Mouse (Mus musculus) kidney, embryonic 14.5 days (tissue): ENCODE measurements around the gene Osr1. TPM values are rescaled to one million over a fixed set of nuclear protein-coding genes. Genes with fewer than 3 reads are reported as not detected.

Source experiments
- ATAC-seq: fragments of 200-750 bp; cut with Nextera tagmentation; 2 replicates; pipeline ENCODE4 v1.8.0; 2017; ENCODE audit warnings: moderate number of reproducible peaks, mild to moderate bottlenecking, moderate TSS enrichment, moderate library complexity; ENCODE audit not compliant: low FRiP score, low TSS enrichment
- H3K27ac ChIP-seq: fragments of 300-500 bp; sonication (generic); 2 replicates; pipeline ENCODE4 v1.5.1; 2014; ENCODE audit warnings: low read depth, mild to moderate bottlenecking, low read length, moderate library complexity, mixed read lengths
- H3K27me3 ChIP-seq: fragments of 300-500 bp; sonication (generic); 2 replicates; pipeline ENCODE4 v1.6.1; 2014; ENCODE audit warnings: mild to moderate bottlenecking, low read length; ENCODE audit not compliant: control insufficient read depth, insufficient read depth
- H3K36me3 ChIP-seq: fragments of 300-500 bp; sonication (generic); 2 replicates; pipeline ENCODE4 v1.6.1; 2014; ENCODE audit warnings: low read length, mixed read lengths; ENCODE audit not compliant: control insufficient read depth, insufficient read depth
- H3K4me1 ChIP-seq: fragments of 300-500 bp; sonication (generic); 2 replicates; pipeline ENCODE4 v1.6.1; 2014; ENCODE audit warnings: low read length, mixed read lengths; ENCODE audit not compliant: control insufficient read depth, insufficient read depth
- H3K4me2 ChIP-seq: fragments of 300-500 bp; sonication (generic); replicated peaks from 2 replicates; pipeline ENCODE4 v1.6.1; 2014; ENCODE audit warnings: low read depth, mild to moderate bottlenecking, low read length
- H3K4me3 ChIP-seq: fragments of 300-500 bp; sonication (generic); 2 replicates; pipeline ENCODE4 v1.5.1; 2014; ENCODE audit warnings: mild to moderate bottlenecking, low read length
- H3K9ac ChIP-seq: fragments of 300-500 bp; sonication (generic); 2 replicates; pipeline ENCODE4 v1.6.1; 2014; ENCODE audit warnings: low read depth, mild to moderate bottlenecking, low read length, moderate library complexity
- H3K9me3 ChIP-seq: fragments of 300-500 bp; sonication (generic); 2 replicates; pipeline ENCODE4 v1.6.1; 2016; ENCODE audit warnings: low read length; ENCODE audit not compliant: control insufficient read depth
- WGBS: fragments of 180-500 bp; shearing (Covaris S2); extraction: QIAGEN DNeasy Blood & Tissue Kit; methylation state at CpG from one replicate; pipeline ENCODE4 v1.1.7; 2014; 5-methylcytosine and 5-hydroxymethylcytosine counted together
- polyA plus RNA-seq: library from polyadenylated mRNA; unstranded; fragments of >200 nt; fragmentation: Nextera tagmentation; extraction: Ambion mirVana; gene quantifications from 2 replicates; pipeline ENCODE4 v1.2.1, GENCODE M21; 2014

The Osr1 gene
- 35.0 and 47.2 TPM in 2 replicates for polyA plus RNA-seq

- H3K4me2 ChIP-seq = peak within 1 kb of the TSS; percentile 62
- H3K9ac ChIP-seq = peak within 1 kb of the TSS; percentile 2; the same call in 1 of the 2 replicates
- 0% methylated on average over 15 of the region's 15 CpGs for WGBS
- no peaks in the 10 kb centered on the region for H3K9me3 ChIP-seq
- peaks cover 16% of the 10 kb centered on the region for H3K27me3 ChIP-seq
- H3K27ac ChIP-seq = no peak within 1 kb of the TSS
- peak within 1 kb of the TSS; percentile 41 for H3K4me3 ChIP-seq
- H3K4me1 ChIP-seq = peaks cover 8% of the 10 kb centered on the region
- H3K36me3 ChIP-seq = no peaks in the 10 kb centered on the region
- peak; percentile 17; the same call in 1 of the 2 replicates for ATAC-seq
These were observed at the start of gene Osr1 for GRCm38 (mm10) chr12:9569971-9570370. Gene Osr1, plus strand, starts transcription at chr12:9570116.

GRCm38 (mm10) chr12:9550328-9550727 is 19.6 kb upstream of the Osr1 start:
- H3K27ac ChIP-seq = no peak overlapping the region

GRCm38 (mm10) chr12:9564956-9565355 is 5.0 kb upstream of the Osr1 start:
- ATAC-seq = no peak

More at GRCm38 (mm10) chr12:9550328-9550727, 19.6 kb upstream of the Osr1 start:
- H3K9me3 ChIP-seq = no peaks in the 10 kb centered on the region
- no peaks in the 10 kb centered on the region for H3K4me1 ChIP-seq
- WGBS = 87% methylated on average over 2 of the region's 2 CpGs
- no peak overlapping the region for H3K4me3 ChIP-seq
- no peak for ATAC-seq
- H3K4me2 ChIP-seq = no peak overlapping the region
- no peaks in the 10 kb centered on the region for H3K27me3 ChIP-seq
- H3K36me3 ChIP-seq = no peaks in the 10 kb centered on the region
- H3K9ac ChIP-seq = no peak overlapping the region

GRCm38 (mm10) chr12:9570496-9570995 is 630 bp downstream of the Osr1 start:
- no peak for ATAC-seq
- H3K9ac ChIP-seq = peak overlapping the region; percentile 2; the same call in 1 of the 2 replicates
- peaks cover 16% of the 10 kb centered on the region for H3K27me3 ChIP-seq

More at GRCm38 (mm10) chr12:9564956-9565355, 5.0 kb upstream of the Osr1 start:
- Histone ChIP-seq H3K27ac (no peak overlapping the region), H3K36me3 (no peaks in the 10 kb centered on the region), H3K27me3 (no peaks in the 10 kb centered on the region), H3K9ac (no peak overlapping the region), H3K4me3 (no peak overlapping the region), H3K4me1 (no peaks in the 10 kb centered on the region), H3K4me2 (no peak overlapping the region), H3K9me3 (no peaks in the 10 kb centered on the region)
- 83% methylated on average over 3 of the region's 3 CpGs for WGBS

GRCm38 (mm10) chr12:9571276-9571940 is 1.5 kb downstream of the Osr1 start:
- H3K9me3 ChIP-seq = no peaks in the 10 kb centered on the region
- 11% methylated on average over 13 of the region's 13 CpGs for WGBS
- no peaks in the 10 kb centered on the region for H3K36me3 ChIP-seq
- no peak overlapping the region for H3K9ac ChIP-seq
- no peak for ATAC-seq
- peak overlapping the region; percentile 62; the same call in 1 of the 2 replicates for H3K4me2 ChIP-seq
- no peak overlapping the region for H3K27ac ChIP-seq
- H3K4me3 ChIP-seq = no peak overlapping the region
- H3K4me1 ChIP-seq = peaks cover 8% of the 10 kb centered on the region
- peaks cover 19% of the 10 kb centered on the region for H3K27me3 ChIP-seq

More at GRCm38 (mm10) chr12:9570496-9570995, 630 bp downstream of the Osr1 start:
- H3K36me3 ChIP-seq = no peaks in the 10 kb centered on the region
- no peak overlapping the region for H3K27ac ChIP-seq
- peak overlapping the region; percentile 41 for H3K4me3 ChIP-seq
- no peaks in the 10 kb centered on the region for H3K9me3 ChIP-seq
- WGBS = under 1% methylated on average over 17 of the region's 17 CpGs
- peak overlapping the region; percentile 62 for H3K4me2 ChIP-seq
- peaks cover 8% of the 10 kb centered on the region for H3K4me1 ChIP-seq

GRCm38 (mm10) chr12:9572022-9572421 is 2.1 kb downstream of the Osr1 start:
- H3K4me2 ChIP-seq = no peak overlapping the region
- H3K9ac ChIP-seq = no peak overlapping the region
- peaks cover 23% of the 10 kb centered on the region for H3K27me3 ChIP-seq
- no peak overlapping the region for H3K27ac ChIP-seq
- H3K36me3 ChIP-seq = no peaks in the 10 kb centered on the region
- H3K4me3 ChIP-seq = no peak overlapping the region
- H3K4me1 ChIP-seq = peaks cover 8% of the 10 kb centered on the region
- no peaks in the 10 kb centered on the region for H3K9me3 ChIP-seq
- ATAC-seq = no peak
- 60% methylated on average over 4 of the region's 4 CpGs for WGBS

GRCm38 (mm10) chr12:9573682-9574081 is 3.8 kb downstream of the Osr1 start:
- Histone ChIP-seq H3K9ac (peak overlapping the region; percentile 65; the same call in 1 of the 2 replicates), H3K4me2 (peak overlapping the region; percentile 62), H3K4me1 (peaks cover 8% of the 10 kb centered on the region), H3K27me3 (peaks cover 40% of the 10 kb centered on the region), H3K27ac (no peak overlapping the region), H3K9me3 (no peaks in the 10 kb centered on the region), H3K36me3 (no peaks in the 10 kb centered on the region), H3K4me3 (peak overlapping the region; percentile 48)
- 7% methylated on average over 12 of the region's 12 CpGs for WGBS
- no peak; the same call in 1 of the 2 replicates for ATAC-seq

GRCm38 (mm10) chr12:9574244-9574871 is 4.4 kb downstream of the Osr1 start:
- Histone ChIP-seq H3K27ac (peak overlapping the region; percentile 57; the same call in 1 of the 2 replicates), H3K4me2 (peak overlapping the region; percentile 62), H3K27me3 (peaks cover 47% of the 10 kb centered on the region), H3K4me3 (peak overlapping the region; percentile 48), H3K9ac (peak overlapping the region; percentile 65), H3K4me1 (peaks cover 8% of the 10 kb centered on the region), H3K9me3 (no peaks in the 10 kb centered on the region), H3K36me3 (no peaks in the 10 kb centered on the region)
- under 1% methylated on average over 38 of the region's 38 CpGs for WGBS
- peak; percentile 70 for ATAC-seq
